Mouse (Mus musculus): Measurements from ENCODE around the gene Hrh2.

GRCm38 (mm10) chr13:54282861-54283206 lies 90.9 kb downstream of the Hrh2 start:
- TF ChIP-seq CTCF (IDR thresholded peaks at IDR 0.05; ENCODE audit: low read depth) (no peak), EP300 (IDR thresholded peaks at IDR 0.05; ENCODE audit: low read depth) (no peak)
